Mouse (Mus musculus) lung, postnatal 36 days (tissue): ENCODE results near the gene Drap1.
"Not testable (repeated sequence)": the region's sequence is repeated elsewhere in the genome, so short reads cannot be mapped to it uniquely, and the experiment has no call there.

Experiments used
- DNase-seq: peaks from one replicate; pipeline ENCODE4 v3.0.0; 2022; ENCODE audit warnings: mixed read lengths

The Drap1 gene

GRCm38 (mm10) chr19:5418750-5419466 is 5.9 kb downstream of the Drap1 start:
- peak; percentile 46 for DNase-seq

DNA sequence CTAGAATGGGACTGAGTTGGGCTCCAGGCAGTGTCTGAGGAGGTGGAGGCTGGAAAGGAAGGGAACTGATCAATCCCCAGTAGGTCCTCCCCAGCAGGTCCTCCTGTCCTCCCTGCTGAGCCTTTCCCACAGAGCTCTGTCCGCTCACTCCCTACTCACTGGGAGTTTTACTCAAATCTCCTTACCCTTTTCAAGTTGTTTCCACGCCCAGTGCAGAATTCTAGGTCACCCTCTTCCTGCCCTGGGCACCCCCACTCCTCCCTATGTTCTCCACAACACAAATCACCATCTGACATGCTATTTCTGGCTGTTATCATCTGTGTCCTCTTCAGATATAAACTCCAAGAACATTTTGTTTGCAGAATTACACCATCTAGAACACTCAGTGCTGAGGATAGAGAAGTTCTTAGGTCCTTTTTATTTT is 10.2 kb downstream of the Drap1 start:
- DNase-seq: peak; percentile 69

- no peak for DNase-seq
Measured at GRCm38 (mm10) chr19:5413840-5414239, 10.9 kb downstream of the Drap1 start.

DNA sequence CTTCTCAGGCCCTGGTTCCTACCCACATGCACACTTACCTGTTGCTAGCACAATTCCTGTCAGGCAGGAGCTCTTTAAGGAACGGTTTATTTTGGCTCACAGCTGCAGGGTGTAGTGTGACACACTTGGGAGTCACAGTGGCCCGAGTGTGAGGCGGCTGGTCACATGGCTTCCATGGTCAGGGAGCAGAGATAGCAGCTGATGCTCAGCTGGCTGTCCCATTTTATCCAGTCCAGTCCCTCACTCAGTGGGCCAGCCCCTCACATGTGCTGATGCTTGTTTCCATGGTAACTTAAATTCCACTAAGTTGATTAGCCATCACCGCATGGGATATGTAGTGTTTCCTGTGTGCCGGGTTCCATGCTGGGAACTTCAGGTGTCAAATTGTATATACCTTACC is 12.8 kb downstream of the Drap1 start:
- no peak for DNase-seq

GRCm38 (mm10) chr19:5410641-5411040 is 14.1 kb downstream of the Drap1 start:
- no peak for DNase-seq

DNA sequence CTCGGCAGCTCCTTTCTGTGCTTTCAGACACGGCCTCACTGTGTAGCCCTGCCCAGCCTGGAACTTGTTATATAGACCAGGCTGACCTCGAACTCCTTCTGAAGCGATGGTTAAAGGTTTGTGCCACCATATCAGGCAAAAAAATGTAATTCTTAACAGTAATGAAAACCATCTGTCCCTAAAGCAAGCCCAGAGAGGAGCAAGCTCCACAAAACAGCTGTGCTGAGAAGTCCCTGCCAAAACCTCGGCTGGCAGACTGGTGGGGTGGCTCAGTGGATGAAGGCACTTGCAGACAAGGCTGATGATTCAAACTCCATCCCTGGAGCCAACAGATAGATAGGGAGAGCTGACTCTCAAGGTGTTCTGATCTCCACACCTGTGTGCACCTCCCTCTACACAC is 15.7 kb downstream of the Drap1 start:
- DNase-seq: peak; percentile 59

DNA sequence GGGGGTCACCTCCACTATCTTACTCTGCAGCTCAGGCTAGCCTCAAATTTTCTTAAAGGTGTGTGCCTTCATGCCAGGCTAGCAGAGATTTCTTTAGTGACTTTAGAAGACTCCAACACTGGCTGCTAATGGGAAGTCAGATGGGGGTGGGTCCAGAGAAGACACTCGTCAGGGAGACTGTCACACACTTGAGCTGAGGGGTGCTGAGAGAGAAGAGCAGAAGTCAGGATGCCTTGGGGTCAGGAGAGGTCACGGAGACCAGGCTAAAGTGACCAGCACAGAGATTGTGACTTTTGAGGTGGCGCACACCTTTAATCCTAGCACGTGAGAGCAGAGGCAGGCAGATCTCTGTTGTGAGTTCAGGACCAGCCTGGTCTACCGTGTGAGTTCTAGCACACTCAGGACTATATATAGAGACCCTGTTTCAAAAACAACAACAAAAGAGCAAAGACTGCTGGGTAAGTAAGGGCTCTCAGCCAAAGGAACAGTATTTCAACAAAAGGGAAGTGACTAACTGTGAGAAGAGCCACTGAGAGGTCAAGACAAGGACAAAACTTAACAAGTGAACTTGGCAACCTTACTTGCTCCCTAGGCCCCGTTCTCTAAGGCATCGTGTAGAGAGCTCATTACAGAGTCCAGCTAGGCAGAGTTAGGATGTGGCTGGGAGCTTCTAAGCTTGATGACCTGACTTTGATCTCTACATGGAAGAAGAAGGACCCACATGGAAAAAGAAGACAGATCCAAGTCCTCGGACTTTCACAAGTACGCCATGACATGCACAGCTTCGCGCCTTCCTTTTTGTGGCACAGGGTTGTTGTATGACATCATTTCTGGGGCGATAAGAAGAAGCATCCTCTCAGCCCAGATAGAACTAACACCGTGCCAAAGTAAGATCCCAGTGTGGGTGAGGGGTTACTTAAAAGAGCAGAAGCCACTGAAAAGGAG is 16.4 kb downstream of the Drap1 start:
- peak; percentile 64 for DNase-seq

DNA sequence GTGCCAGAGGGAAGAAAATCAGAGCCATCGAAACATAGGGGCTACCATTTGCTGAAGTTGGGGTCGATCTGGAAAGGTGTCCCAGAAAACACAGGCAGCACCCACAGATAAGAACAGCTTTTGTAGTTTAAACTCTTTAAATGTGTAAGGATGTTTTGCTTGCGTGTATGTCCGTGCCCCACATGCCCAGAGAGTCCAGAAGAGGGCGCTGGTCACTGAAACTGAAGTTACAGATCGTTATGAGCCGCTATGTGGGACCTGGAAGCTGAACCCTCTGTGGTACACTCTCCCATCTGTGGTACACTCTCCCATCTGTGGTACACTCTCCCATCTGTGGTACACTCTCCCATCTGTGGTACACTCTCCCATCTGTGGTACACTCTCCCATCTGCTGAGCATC is 17.6 kb downstream of the Drap1 start:
- peak; percentile 82 for DNase-seq

DNA sequence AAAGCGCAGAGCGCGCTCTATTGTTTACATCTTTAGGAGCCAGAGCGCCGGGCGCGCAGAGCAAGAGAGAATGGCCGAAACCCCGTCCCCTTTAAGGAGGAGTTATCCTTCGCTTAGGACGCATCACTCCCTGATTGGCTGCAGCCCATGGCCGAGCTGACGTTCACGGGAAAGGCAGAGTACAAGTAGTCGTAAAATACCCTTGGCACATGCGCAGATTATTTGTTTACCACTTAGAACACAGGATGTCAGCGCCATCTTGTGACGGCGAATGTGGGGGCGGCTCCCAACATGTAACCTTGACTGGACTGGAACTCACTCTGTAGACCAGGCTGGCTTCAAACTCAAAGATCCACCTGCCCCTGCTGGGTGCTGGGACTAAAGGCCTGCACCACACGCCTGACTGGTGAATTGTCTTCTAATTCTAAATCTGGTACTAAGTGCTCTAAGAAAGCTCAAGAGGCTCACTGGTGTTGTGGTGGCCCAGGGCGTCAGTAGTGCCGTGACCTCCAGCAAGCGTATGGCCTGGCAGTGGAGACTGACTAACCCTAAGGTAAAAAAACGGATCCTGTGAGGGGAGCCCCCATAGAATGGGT is 18.1 kb downstream of the Drap1 start:
- DNase-seq: peak; percentile 71

DNA sequence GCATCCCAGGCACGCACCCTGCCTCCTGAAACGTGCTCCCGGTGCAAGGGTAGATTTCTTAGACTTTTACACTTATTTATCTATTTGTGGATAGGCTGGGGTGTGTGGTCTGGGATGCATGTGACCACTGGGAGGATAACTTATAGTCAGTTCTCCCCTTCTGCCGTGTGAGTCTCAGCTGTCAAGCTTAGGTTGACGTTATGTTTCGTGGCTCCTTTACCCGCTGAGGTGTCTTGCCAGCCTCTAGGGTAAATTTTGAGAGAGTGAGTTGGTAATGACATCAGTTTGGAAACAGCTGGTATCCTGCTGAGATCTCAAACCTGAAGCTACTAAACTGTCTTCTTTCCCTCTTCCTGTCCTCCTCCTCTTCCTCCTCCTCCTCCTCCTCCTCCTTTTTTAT is 18.9 kb downstream of the Drap1 start:
- DNase-seq: no peak

GRCm38 (mm10) chr19:5402293-5402692 is 22.5 kb downstream of the Drap1 start, which contains the start of gene Tsga10ip:
Gene Tsga10ip (minus strand): TSS chr19:5402526.
- DNase-seq: no peak

GRCm38 (mm10) chr19:5401073-5401472 is 23.7 kb downstream of the Drap1 start:
- DNase-seq: not testable (repeated sequence)

- DNase-seq: no peak
Measured at GRCm38 (mm10) chr19:5395371-5395770, 29.4 kb downstream of the Drap1 start.

DNA sequence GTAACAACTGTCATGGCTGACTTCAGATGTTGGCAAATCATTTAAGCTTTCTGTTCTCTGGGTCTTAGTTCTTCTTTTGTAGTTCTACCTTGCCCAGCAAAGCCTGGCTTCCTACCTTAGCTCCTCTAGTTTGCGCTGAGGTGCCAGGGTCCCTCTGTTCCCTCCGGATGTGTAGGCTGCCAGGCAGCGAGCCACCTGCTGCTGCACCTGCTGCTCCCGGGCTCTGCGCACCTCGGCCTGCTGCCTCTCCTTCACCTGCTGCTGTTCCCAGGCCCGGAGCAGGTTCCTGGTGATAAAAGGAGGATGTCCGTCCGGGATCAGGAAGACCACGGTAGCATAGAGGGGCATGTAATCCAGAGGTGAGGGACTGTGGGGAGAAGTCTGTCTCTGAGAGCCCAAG is 30.6 kb downstream of the Drap1 start:
- no peak for DNase-seq

DNA sequence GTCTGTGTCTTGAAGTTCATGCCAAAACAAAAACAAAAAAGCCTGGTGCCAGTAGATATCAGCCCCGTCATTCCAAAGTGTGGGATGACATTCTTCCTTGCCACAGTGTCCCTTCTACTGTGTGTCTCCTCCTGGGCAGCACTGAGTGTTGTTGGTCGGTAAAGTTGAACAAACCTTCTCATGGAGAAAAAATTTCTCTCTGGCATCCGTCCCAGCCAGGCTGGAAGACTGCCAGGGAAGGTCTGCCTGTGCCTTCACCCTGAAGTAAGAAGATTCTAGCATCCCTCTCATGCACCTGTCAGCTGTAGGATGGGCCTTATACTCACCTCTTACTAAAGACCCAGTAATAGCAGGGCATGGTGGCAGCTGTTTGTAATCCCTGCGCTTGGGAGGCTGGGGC is 31.9 kb downstream of the Drap1 start:
- peak; percentile 68 for DNase-seq

DNA sequence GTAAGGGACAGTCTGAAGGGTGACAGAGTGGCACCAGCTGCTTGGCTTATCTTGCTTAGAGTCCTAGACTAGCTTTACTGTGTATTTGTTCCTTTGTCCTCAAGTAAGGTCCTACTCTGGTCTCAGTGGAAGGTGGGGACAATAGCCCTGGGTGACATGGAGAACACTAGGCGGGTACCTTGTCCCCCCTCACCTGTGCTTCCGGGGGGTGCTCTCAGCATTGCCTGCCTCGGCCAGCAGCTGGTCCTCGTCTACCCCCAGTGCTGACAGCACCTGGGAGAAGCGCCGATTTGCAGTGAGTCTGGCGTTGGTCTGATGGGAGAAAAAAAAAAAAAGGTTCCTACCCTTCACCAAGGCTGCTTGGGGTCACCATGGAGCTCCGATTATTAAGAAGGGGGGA is 34.4 kb downstream of the Drap1 start:
- DNase-seq: no peak

- DNase-seq: peak; percentile 60
Measured at GRCm38 (mm10) chr19:5389647-5390046, 35.1 kb downstream of the Drap1 start.

- peak; percentile 97 for DNase-seq
Measured at GRCm38 (mm10) chr19:5388588-5389242, 36.1 kb downstream of the Drap1 start, which contains the start of gene Sart1. Gene Sart1 (minus strand): TSS chr19:5388703.

DNA sequence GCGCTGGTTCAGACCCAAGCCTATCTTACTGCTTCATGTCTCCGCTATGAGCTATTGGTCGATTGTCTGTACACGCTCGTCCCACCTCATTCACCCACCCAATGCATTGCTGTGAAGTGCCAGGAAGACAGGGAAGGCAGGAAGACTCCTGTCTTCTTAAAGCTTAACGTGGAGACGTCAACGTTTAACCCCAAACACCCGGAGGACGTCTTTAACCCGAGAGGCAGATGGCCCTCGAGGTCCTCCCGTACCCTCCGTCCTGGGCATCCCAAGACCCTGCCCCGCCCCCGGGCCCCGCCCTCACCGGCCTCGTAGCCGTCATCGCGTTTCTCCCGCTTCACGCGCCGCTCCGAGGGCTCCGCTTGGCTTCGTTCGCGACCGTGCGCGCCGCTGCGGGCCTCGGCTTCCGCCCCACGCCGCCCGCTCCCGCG is 36.8 kb downstream of the Drap1 start:
- DNase-seq: no peak

- DNase-seq: no peak
Measured at GRCm38 (mm10) chr19:5384715-5385114, 40.1 kb downstream of the Drap1 start.

- no peak for DNase-seq
Measured at GRCm38 (mm10) chr19:5383326-5383725, 41.5 kb downstream of the Drap1 start.

- no peak for DNase-seq
Measured at GRCm38 (mm10) chr19:5377446-5377845, 47.3 kb downstream of the Drap1 start.

GRCm38 (mm10) chr19:5374748-5375147 is 50.0 kb downstream of the Drap1 start:
- DNase-seq: no peak
